Mouse (Mus musculus) midbrain, postnatal 0 days (tissue): ENCODE measurements around the gene Bloc1s3. TPM values are rescaled to one million over a fixed set of nuclear protein-coding genes. Genes with fewer than 3 reads are reported as not detected.
A peak's percentile ranks its signal among the peaks of the same experiment; 100 is the strongest.

Experiments
- ATAC-seq: fragments of 200-750 bp; cut with Nextera tagmentation; 2 replicates; pipeline ENCODE4 v1.8.0; 2017; ENCODE audit warnings: moderate number of reproducible peaks, mild to moderate bottlenecking, moderate TSS enrichment, moderate library complexity; ENCODE audit not compliant: low FRiP score
- DNase-seq: peaks from one replicate; pipeline ENCODE4 v3.0.0-alpha.2; 2015; ENCODE audit warnings: low spot score
- H3K27ac ChIP-seq: fragments of 300-500 bp; sonication (generic); 2 replicates; pipeline ENCODE4 v1.5.1; 2014; ENCODE audit warnings: low read depth, mild to moderate bottlenecking, low read length, mixed read lengths
- H3K27me3 ChIP-seq: fragments of 300-500 bp; sonication (generic); 2 replicates; pipeline ENCODE4 v1.6.1; 2014; ENCODE audit warnings: low read length, control low read depth, mixed read lengths; ENCODE audit not compliant: insufficient read depth
- H3K36me3 ChIP-seq: fragments of 300-500 bp; sonication (generic); 2 replicates; pipeline ENCODE4 v1.6.1; 2014; ENCODE audit warnings: low read length, control low read depth, mixed read lengths; ENCODE audit not compliant: insufficient read depth
- H3K4me1 ChIP-seq: fragments of 300-500 bp; sonication (generic); 2 replicates; pipeline ENCODE4 v1.6.1; 2014; ENCODE audit warnings: mild to moderate bottlenecking, control low read depth, antibody characterized with exemption, low read length, mixed read lengths; ENCODE audit not compliant: insufficient read depth
- H3K4me2 ChIP-seq: fragments of 300-500 bp; sonication (generic); 2 replicates; pipeline ENCODE4 v1.6.1; 2014; ENCODE audit warnings: low read depth, mild to moderate bottlenecking, low read length, mixed read lengths; ENCODE audit not compliant: poor library complexity, severe bottlenecking
- H3K4me3 ChIP-seq: fragments of 300-500 bp; sonication (generic); 2 replicates; pipeline ENCODE4 v1.5.1; 2014; ENCODE audit warnings: low read depth, mild to moderate bottlenecking, low read length, moderate library complexity
- H3K9ac ChIP-seq: fragments of 300-500 bp; sonication (generic); replicated peaks from 2 replicates; pipeline ENCODE4 v1.6.1; 2014; ENCODE audit warnings: mild to moderate bottlenecking, low read length, moderate library complexity, mixed read lengths; ENCODE audit not compliant: poor library complexity, severe bottlenecking
- H3K9me3 ChIP-seq: fragments of 300-500 bp; sonication (generic); 2 replicates; pipeline ENCODE4 v1.6.1; 2016; ENCODE audit warnings: low read length, control low read depth
- CTCF ChIP-seq: IDR thresholded peaks from 2 replicates; pipeline ENCODE4 v1.5.1; 2016; ENCODE audit warnings: antibody characterized with exemption, mild to moderate bottlenecking
- WGBS: fragments of 180-500 bp; shearing (Covaris S2); extraction: QIAGEN DNeasy Blood & Tissue Kit; methylation state at CpG from one replicate; pipeline ENCODE4 v1.1.7; 2014; 5-methylcytosine and 5-hydroxymethylcytosine counted together
- polyA plus RNA-seq: library from polyadenylated mRNA; unstranded; fragments of >200 nt; fragmentation: Nextera tagmentation; extraction: Ambion mirVana; gene quantifications from 2 replicates; pipeline ENCODE4 v1.2.1, GENCODE M21; 2015
- total RNA-seq: library from RNA; depleted of rRNA; stranded (reverse); fragments of >200 nt; gene quantifications from 2 replicates; pipeline ENCODE4 v1.2.3, GENCODE M21; 2014

Bloc1s3 gene
- total and polyA plus RNA-seq, 2 experiments from 2014 or later = 3.9 to 21.4 TPM

GRCm38 (mm10) chr7:19491731-19492130 lies 16.4 kb downstream of the Bloc1s3 start:
- no peaks in the 10 kb centered on the region for H3K4me1 ChIP-seq
- peaks cover 42% of the 10 kb centered on the region for H3K27me3 ChIP-seq
- ATAC-seq (no peak), DNase-seq (no peak)
- 1% methylated on average over 24 of the region's 26 CpGs for WGBS
- H3K27ac ChIP-seq = no peak overlapping the region
- H3K4me2 ChIP-seq = peak overlapping the region; percentile 28
- no peaks in the 10 kb centered on the region for H3K36me3 ChIP-seq
- no peak overlapping the region for H3K9ac ChIP-seq
- H3K9me3 ChIP-seq = no peaks in the 10 kb centered on the region
- H3K4me3 ChIP-seq = peak overlapping the region; percentile 12; the same call in 1 of the 2 replicates
- peak; percentile 28 for TF ChIP-seq CTCF

DNA sequence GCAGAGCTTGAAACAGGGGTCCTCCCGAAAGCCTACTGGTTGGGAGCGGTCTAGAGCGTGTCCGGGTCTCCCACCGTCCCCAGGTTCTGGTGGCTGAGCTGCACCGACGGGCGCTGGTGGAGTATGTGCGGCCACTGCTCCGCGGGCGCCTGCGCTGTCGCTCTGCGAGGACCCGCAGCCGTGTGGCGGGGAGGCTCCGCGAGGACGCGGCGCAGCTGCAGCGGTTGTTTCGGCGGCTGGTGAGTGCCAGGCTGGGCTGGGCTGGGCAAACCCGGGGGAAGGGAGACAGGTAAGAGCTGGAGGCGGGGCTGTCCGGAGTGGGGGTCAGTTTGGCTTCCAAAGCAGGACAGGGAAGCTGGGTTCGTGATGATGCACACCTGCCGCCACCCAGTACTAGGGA lies 18.6 kb downstream of the Bloc1s3 start:
- 2% methylated on average over 31 of the region's 31 CpGs for WGBS
- Histone ChIP-seq H3K27ac (no peak overlapping the region), H3K9ac (0 out of 2 replicates have a peak overlapping the region, but pooled peaks have one; percentile 9), H3K27me3 (peaks cover 39% of the 10 kb centered on the region), H3K36me3 (no peaks in the 10 kb centered on the region), H3K4me1 (no peaks in the 10 kb centered on the region), H3K4me3 (peak overlapping the region; percentile 34), H3K4me2 (peak overlapping the region; percentile 53), H3K9me3 (no peaks in the 10 kb centered on the region)
- DNase-seq (peak; percentile 12), ATAC-seq (peak; percentile 54)
- TF ChIP-seq CTCF = no peak

DNA sequence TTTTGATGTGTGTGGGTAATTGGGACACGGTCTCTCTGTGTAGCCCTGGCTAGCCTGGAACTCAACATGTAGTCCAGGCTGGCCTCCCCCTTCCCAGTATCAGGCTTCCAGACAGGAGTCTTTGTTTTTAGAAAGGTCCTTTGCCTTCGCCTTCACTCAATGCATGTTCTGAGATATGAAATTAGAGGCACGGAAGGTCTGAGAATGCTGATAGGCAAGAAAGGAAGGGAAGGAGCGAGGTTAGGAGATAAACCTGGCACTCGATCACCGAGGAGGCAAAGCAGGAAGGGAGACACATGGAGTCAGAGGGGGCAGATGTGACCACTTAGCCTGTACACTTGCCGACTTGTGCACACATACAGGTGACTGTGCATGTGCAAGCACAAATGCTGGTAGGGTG lies 21.6 kb downstream of the Bloc1s3 start:
- 92% methylated on average over 7 of the region's 7 CpGs for WGBS
- DNase-seq (no peak), ATAC-seq (no peak)
- no peaks in the 10 kb centered on the region for H3K4me1 ChIP-seq
- TF ChIP-seq CTCF = no peak
- no peak overlapping the region for H3K4me3 ChIP-seq
- H3K27me3 ChIP-seq = peaks cover 35% of the 10 kb centered on the region
- H3K4me2 ChIP-seq = no peak overlapping the region
- H3K9me3 ChIP-seq = no peaks in the 10 kb centered on the region
- H3K27ac ChIP-seq = no peak overlapping the region
- H3K36me3 ChIP-seq = no peaks in the 10 kb centered on the region
- no peak overlapping the region for H3K9ac ChIP-seq

DNA sequence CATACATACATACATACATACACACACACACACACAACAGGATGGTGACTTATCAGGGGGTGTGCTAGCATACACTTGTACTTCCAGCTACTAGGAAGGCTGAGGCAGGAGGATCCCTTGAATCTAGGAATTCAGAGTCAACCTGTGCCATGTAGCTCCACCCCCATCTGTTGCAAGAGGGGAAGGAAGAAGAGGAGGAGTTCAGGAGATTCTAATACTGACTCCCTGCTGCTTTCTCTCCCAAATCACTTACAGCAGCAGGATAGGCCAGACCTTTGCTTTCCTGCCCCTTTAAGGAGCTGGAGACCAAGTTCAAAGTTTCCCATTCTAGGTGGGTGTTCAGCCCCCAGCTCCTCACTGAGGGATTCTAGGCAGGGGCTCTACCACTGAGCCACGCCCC lies 22.7 kb downstream of the Bloc1s3 start:
- Histone ChIP-seq H3K9me3 (no peaks in the 10 kb centered on the region), H3K36me3 (no peaks in the 10 kb centered on the region), H3K4me2 (no peak overlapping the region), H3K27me3 (peaks cover 24% of the 10 kb centered on the region), H3K27ac (no peak overlapping the region), H3K4me3 (no peak overlapping the region), H3K4me1 (no peaks in the 10 kb centered on the region), H3K9ac (no peak overlapping the region)
- 88% methylated on average over 1 of the region's 1 CpGs for WGBS
- no peak for TF ChIP-seq CTCF
- DNase-seq = no peak
- no peak for ATAC-seq

DNA sequence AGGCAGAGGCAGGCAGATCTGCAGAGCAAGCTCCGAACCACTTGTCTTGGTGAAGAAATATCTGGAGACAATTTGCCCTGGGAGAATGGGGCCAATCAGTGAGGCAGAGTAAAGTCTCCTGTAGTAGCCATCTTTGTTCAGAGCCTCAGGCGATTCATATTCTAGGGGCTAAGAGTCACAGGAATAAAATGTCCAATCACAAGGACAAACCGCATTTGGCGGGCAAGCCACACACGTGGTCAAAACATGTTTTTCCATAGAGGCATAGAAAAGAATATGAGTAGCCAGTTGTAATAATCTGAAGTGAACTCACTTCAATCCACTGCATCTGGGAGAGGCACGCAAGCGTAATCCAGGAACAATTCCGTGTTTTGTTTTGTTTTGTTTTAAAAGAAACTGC lies 24.9 kb downstream of the Bloc1s3 start:
- peaks cover 7% of the 10 kb centered on the region for H3K27me3 ChIP-seq
- H3K36me3 ChIP-seq = no peaks in the 10 kb centered on the region
- H3K9ac ChIP-seq = no peak overlapping the region
- no peaks in the 10 kb centered on the region for H3K9me3 ChIP-seq
- TF ChIP-seq CTCF = no peak
- no peak overlapping the region for H3K27ac ChIP-seq
- H3K4me1 ChIP-seq = no peaks in the 10 kb centered on the region
- ATAC-seq = no peak
- 85% methylated on average over 8 of the region's 8 CpGs for WGBS
- no peak overlapping the region for H3K4me2 ChIP-seq
- H3K4me3 ChIP-seq = no peak overlapping the region
- DNase-seq = no peak

- H3K9me3 ChIP-seq = no peaks in the 10 kb centered on the region
- ATAC-seq (no peak), DNase-seq (no peak)
- no peak overlapping the region for H3K4me3 ChIP-seq
- H3K4me1 ChIP-seq = no peaks in the 10 kb centered on the region
- H3K9ac ChIP-seq = no peak overlapping the region
- no peak overlapping the region for H3K27ac ChIP-seq
- peaks cover 16% of the 10 kb centered on the region for H3K27me3 ChIP-seq
- no peaks in the 10 kb centered on the region for H3K36me3 ChIP-seq
- TF ChIP-seq CTCF = no peak
- H3K4me2 ChIP-seq = no peak overlapping the region
- 24% methylated on average over 14 of the region's 14 CpGs for WGBS
Measured at GRCm38 (mm10) chr7:19477624-19478384, 30.4 kb downstream of the Bloc1s3 start.
